Mouse (Mus musculus) G1E-ER4 (cell line): ENCODE data around the gene Dock1. TPM values are rescaled to one million over a fixed set of nuclear protein-coding genes. Genes with fewer than 3 reads are reported as not detected.

Experiments
- GATA1 ChIP-seq: IDR thresholded peaks from one replicate; pipeline ENCODE4 v1.8.0; 2012; ENCODE audit warnings: low read length, inconsistent platforms
- polyA plus RNA-seq: library from polyadenylated mRNA; stranded (reverse); fragments of >175 nt; gene quantifications from 2 replicates; pipeline ENCODE4 v1.2.3, GENCODE M21; 2012

The Dock1 gene
- polyA plus RNA-seq, 1 experiment = not detected

DNA sequence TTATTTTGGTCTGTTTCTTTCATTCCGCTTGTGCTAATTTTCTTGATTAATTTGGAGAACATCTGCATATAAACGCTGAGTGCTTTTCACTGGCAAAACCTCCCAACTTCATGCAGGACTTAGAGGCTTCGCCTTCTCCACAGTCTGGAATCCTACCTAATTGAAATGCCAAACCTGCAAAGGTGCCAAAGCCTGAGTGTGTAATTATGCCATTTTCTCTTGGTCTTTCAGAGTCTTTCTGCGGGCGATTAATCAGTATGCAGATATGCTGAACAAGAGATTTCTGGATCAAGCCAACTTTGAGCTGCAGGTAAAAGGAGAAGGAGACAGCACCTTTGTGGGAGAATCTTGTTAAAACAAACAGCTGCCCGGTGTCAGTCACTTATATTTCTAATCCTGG lies 406.4 kb downstream of the Dock1 start:
- no peak for TF ChIP-seq GATA1

DNA sequence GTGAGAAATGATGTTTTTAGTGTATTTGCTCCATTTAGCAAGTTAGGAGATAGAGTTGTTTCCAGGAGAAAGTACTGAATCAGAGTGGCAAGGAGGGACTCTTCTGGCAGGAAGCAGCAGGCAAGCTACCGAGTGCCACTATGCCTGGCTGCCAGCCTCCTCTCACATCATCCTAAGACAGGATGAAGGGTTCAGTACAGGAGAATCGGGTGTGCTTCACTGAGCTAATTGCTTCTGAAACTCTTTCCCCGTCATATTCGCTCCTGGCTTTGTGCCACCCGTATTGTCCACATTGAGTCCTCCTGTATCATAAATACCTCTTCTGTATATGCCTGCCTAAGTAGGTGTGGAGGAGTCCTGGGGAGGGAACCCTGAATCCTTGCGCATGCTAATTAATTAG lies 406.9 kb downstream of the Dock1 start:
- TF ChIP-seq GATA1 = no peak

DNA sequence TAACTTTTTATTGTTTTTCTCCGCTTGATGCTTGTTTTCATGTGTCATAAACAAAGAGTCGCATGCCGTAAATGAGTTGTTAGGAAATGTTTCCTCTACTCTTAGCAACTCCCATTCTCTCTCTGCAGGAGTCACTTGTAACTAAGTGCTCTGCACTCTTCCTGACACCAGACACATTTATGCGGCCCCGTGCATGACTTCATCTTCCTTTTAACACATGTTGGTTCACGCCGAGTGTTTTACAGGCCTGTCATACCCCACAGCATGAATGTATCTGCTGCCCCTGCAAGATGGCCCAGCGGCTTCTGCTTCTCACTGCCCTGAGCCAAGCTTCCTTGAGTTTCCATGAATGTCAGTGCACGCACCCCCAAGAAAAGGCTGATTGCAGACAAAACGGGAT lies 407.4 kb downstream of the Dock1 start:
- TF ChIP-seq GATA1 = no peak

DNA sequence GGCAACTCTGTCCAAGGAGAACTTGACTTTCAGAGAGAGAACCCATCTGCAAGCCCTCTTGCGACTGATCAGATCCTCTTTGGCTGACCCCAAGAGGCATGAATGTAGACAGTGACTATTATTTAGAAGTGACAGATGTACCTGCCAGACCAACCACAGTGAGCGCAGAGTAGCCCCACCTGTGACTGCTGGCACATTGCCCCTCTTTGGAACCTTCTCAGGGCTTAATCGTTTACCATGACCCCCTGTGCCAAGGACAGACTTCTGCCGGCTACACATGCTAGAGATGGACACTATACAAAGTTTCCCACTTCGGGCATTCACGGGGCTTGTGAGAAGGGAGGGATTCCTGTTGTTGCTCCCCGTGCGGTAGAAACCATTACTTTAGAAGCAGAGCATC lies 413.0 kb downstream of the Dock1 start:
- no peak for TF ChIP-seq GATA1

DNA sequence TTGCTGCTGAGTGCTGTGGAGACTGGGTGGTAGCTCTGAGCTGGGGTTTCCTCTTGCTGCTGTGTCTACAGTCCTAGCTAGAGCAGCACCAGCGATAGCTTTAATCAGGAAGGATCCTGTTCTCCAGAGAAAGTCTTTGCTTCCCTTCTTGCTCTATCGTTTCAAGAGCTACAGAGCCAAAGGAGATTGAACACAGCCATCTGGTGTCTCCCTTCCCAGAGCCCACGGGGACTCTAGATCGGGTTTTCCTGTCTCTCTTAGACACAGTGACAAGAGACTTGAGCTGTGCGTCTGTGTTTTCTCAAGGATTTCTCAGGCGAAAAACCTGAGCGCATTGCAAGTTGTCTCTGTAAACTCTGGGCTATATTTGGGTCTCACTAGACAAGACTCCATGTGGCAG lies 413.6 kb downstream of the Dock1 start:
- TF ChIP-seq GATA1 = no peak

DNA sequence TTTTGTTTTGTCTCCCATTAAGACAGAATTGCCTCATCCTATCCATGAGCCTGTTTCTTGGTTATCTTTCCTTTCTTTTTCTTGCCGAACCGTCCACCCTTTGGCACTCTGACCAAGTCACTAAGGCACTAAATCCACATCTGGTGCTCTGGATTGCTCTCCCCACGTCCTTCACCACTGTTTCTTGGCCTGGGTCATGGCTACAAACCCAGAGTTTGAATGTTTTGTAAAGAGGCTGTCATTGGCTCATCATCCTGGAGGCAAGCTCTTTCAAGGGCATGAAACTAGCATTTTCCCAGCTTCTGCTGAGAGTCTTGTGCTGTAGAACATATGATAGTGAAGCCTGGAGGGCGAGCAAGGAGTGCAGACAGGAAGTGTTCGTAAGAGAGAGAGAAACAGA lies 416.1 kb downstream of the Dock1 start:
- no peak for TF ChIP-seq GATA1

DNA sequence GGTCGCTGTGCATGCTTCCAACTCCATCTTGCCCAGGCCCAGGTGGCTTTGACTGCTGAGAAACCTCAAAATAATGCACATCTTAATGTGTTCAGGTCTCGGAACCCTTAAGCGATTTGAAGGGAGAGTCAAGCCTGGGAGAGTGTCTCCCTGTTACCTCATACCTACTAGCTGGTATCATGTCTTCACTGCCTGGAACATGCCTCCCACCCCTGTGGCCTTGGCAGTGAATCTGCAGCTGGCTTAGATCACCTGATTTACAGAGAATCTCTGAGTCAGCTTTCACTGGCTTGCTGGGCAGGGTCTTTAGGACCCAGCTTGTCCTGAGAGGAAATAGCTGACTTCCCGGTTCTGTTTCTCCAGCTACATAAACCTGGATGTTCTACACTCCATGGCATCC lies 419.2 kb downstream of the Dock1 start:
- TF ChIP-seq GATA1 = no peak

DNA sequence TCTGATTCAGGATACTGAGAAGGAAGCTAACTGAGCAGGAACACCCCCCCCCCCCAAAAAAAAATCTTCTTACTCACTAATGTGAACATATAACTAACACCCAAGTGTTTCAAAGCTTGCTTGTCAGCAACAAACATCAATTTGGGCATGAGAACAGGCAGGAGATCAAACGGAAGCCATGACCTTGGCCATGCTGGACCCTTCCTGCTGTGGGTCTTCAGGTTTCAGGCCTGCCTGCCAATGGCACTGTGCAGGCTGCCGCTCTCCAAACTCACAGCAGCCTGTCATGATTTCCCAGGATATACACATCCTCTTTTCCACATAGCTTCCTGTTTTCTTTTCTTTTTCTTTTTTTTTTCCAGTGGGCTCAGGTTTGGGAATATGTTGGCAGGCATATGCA lies 423.4 kb downstream of the Dock1 start:
- TF ChIP-seq GATA1 = no peak

DNA sequence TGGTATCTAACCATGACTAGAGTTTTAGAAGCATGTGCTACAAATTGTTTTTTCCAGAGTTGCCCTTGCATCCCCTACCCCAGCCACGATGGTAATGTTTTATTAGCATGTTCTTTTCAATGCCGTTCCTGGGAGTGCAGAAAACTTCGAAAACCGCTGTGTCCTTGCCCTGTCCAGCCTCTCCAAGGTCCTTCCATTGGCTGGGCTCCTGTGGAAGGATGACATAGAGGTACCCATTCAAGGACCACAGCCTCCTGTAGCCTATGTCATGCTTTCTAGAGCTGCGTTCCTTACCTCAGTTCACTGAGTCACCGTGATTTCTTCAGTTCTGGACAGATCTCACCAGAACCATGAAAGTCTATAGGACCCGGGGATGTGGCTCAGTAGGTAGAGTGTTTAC lies 431.5 kb downstream of the Dock1 start:
- no peak for TF ChIP-seq GATA1

DNA sequence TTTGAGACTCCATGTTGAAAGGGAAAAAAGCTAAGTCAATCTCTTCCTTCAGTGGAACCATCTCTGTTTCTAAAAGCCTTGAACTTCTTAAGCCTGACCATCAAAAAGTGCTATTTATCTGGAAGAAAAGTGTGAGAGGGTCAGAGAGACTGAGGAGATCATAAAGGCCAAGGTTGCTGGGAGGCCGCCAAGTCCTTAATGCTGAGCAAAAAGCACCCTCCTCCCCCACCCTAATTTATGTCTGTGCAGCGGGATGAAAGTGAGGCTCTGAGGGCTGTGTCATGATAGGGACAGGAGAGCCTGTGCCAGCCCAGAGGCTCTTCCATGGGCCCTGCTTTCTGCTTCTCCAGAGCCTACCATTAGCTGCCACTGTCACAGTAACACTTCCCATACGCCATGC lies 436.1 kb downstream of the Dock1 start:
- no peak for TF ChIP-seq GATA1

DNA sequence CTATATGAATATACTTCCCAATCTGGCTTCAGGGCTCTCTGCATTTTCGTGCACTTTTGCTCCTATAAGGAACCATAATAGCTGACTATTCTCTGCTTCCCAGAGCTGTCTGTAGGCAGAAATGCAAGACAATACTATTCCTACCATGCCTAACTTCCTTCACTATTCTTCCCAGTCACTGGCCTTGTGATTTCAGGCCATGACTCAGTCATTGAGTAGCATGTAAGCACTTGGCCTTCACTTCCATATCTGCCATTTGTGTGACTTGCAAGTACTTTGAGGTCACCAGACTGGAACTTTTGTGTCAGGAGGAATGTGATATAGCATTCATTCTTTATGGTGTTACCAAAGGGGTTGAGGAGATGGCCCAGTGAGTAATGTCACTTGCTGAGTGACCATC lies 439.9 kb downstream of the Dock1 start:
- TF ChIP-seq GATA1 = no peak

DNA sequence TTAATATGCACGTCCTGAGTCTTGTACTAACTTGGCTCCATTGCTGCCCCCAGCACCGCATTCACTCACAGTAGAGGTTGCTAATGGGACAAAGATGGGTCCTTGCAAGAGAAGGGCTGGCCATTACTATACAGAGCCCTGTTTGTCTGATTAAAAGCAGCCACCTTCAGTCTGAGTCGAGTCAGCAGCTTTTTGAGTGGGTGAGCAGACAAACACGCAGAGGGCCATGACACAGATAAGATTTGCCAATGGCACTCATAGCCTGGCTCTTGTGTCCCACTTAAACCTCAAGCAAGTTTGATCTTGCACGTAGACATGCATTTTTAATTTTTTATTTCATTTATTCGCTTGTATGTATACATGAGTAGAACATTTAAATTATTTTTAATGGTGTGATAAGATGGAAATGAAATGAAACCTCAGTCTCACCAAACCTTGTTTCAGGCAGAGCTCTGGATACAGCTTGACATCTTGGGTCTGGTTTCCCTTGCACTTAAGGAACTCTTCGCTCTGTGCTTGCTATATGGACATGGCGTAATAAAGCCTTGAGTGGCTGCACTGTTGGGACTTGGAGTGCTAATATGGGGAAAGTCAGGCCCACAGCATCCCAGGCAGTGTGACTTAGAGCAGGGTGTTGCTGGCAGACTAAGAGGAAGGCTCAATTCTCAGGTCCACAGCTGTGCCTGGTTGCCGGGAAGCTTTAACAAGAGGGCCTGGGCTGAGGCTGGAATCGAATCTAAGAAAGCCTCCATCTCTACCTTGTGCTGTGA lies 455.0 kb downstream of the Dock1 start:
- no peak for TF ChIP-seq GATA1

DNA sequence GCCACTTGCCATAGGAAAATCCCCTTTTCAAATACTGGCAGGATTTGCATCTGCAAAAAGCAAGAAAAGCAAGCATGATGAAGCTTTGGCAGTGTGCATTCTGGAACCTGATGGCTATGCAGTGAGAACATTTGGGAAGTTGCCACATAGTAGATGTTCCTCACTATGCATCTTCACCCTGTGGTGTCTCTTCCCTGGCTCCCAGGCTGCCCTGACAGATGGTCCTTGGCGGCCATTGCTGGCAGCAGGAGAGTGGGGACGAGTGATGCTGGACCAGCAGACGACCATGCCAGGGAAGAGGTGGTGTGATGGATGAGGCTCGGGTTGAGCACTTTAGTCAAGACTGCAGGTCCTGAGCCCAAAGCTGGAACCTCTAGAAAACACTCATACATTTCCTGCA lies 462.0 kb downstream of the Dock1 start:
- TF ChIP-seq GATA1 = no peak

DNA sequence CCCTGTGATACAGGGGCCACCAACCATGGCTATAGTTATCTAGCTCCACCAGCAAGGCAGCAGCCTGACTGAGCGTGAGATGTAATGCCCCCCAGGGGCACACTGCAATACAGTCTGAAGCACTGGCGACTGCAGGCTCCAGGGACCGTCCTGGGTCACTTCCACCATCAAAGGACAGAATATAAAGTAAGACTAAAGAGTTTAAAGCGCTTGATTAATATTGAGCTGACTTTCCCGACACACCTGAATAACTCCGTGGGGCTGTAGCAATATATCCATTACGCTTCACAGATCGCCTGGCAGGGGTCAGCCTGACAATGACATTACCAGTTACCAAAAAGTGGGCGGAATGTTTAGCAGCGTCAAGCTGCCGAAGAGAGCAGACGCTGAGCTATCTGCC lies 464.2 kb downstream of the Dock1 start:
- TF ChIP-seq GATA1 = no peak

DNA sequence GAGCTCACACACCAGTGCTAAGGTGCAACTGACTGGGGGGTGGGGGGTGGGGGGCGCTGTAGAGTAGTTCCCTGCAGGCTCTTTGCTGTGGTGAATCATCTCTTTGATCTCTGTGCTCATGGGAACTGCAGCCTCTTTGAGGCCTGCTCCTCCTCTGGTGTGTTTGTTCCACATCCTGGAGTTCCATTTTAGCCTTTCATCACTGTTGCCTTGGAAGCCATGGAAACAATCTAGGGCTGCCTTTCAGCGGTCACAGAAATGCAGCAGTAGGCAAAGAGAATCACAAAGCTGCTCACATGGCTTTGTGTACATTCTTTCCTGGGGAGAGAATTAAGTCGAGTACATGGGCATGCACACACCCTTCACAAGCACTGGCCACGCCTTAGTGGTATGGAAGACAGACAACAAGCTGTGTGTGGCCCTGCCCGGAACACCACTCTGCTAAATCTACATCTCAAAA lies 468.7 kb downstream of the Dock1 start:
- no peak for TF ChIP-seq GATA1

DNA sequence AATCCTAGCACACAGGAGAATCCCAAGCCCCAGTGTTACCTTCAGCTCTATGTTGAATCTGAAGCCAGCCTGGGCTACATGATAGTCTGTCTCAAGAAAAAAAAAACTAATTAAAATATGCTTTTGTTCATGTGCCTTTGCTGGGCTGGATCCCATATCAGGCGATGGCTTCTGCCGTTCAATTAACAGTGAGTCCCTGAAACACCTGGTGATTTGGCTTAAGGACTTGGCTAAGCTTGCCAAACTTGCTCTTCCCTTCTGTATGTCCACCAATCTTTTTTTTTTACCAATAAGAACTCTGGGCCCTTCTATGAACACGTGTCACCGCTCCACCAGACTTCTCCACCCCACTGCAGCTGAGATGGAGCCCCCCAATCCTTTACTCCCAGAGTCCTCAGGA lies 474.3 kb downstream of the Dock1 start:
- no peak for TF ChIP-seq GATA1

DNA sequence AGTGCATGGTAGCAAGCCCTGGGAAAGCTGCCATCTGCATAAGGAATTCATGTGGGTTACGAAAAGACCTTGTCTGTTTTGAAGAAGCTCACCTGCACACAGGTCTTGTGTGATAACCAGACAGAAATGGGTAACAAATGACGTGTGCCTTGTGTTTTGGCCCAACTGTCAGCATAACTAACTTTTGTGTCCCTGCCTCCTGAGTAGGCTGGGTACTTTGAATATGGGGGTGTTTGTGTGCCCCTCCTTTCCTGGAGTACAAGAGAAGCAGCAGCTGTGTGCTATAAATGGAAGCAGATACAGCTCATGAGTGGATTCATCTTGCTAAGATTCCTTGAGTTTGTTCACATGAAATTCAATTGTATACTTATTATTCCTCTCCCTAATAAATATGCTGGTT lies 480.5 kb downstream of the Dock1 start:
- TF ChIP-seq GATA1 = no peak

DNA sequence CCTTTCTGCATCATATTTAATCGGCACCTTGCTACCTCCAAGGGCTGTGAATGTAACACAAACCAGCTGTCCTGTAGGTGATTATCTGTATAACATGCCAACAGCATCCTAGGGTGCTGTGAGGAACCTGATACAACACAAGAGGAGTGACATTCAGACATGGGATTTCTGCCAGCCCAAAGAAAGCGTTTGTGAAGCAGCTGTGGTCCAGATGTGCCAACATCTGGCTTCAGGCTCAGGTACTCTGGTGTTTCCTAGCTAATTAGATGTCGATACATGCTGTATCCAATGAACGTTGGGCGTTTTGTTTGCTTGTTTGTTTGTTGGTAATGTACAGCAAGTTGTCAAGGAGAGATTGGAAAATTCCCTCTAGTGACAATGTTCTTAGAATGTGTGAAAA lies 487.1 kb downstream of the Dock1 start:
- TF ChIP-seq GATA1 = no peak

DNA sequence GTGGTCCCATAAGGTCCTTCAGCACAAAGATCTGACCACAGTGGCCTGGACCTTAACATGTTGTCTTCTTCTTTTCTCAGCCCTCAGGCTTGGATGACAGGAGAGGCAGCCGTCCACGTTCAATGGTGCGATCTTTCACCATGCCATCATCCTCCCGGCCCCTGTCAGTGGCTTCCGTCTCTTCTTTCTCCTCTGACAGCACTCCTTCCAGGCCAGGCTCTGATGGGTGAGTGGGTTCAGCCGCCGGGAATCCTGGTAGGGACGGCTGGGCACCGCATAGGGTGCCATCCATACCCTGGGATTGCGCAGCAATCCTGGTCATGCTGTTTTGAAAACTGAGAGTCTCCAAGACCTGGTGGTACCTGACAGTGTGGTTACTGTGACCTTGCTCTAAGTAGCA lies 487.9 kb downstream of the Dock1 start:
- no peak for TF ChIP-seq GATA1
